Mouse (Mus musculus) bone marrow, adult 2 months (tissue): ENCODE results near the gene Zfp36l2. TPM values are rescaled to one million over a fixed set of nuclear protein-coding genes. Genes with fewer than 3 reads are reported as not detected.

Experiments used
- H3K27ac ChIP-seq: fragments of 200-500 bp; 2 replicates; pipeline ENCODE4 v1.5.1; 2012; ENCODE audit warnings: low read depth, mild to moderate bottlenecking, control low read depth, inconsistent platforms, low read length; ENCODE audit not compliant: control insufficient read depth, poor library complexity, insufficient read depth
- H3K4me1 ChIP-seq: fragments of 200-500 bp; 2 replicates; pipeline ENCODE4 v1.6.1; 2011; ENCODE audit warnings: low read length; ENCODE audit not compliant: control insufficient read depth, insufficient read depth
- H3K4me3 ChIP-seq: fragments of 200-500 bp; replicated peaks from 2 replicates; pipeline ENCODE3; 2011; ENCODE audit warnings: mild to moderate bottlenecking, low read depth, low read length, control low read depth; ENCODE audit not compliant: control insufficient read depth
- CTCF ChIP-seq: fragments of 200-500 bp; IDR thresholded peaks from 2 replicates; pipeline ENCODE4 v1.5.1; 2011; ENCODE audit warnings: low read length, control low read depth; ENCODE audit not compliant: control insufficient read depth, insufficient read depth
- POLR2A ChIP-seq: fragments of 200-500 bp; IDR thresholded peaks from 2 replicates; pipeline ENCODE4 v1.6.1; 2011; ENCODE audit warnings: low read depth, mild to moderate bottlenecking, control low read depth, low read length, borderline replicate concordance; ENCODE audit not compliant: control insufficient read depth
- WGBS: fragments of 180-500 bp; shearing (Covaris S2); methylation state at CpG from one replicate; pipeline ENCODE4 v1.1.7; 2018; 5-methylcytosine and 5-hydroxymethylcytosine counted together
- polyA plus RNA-seq: library from polyadenylated mRNA; stranded (reverse); fragments of >200 nt; gene quantifications from 2 replicates; pipeline ENCODE4 v1.2.4, GENCODE M21; 2011; ENCODE audit warnings: low replicate concordance; ENCODE audit not compliant: missing spikeins, insufficient read depth, insufficient read length

Zfp36l2 gene
- polyA plus RNA-seq, 1 experiment, result 74.0 TPM

DNA sequence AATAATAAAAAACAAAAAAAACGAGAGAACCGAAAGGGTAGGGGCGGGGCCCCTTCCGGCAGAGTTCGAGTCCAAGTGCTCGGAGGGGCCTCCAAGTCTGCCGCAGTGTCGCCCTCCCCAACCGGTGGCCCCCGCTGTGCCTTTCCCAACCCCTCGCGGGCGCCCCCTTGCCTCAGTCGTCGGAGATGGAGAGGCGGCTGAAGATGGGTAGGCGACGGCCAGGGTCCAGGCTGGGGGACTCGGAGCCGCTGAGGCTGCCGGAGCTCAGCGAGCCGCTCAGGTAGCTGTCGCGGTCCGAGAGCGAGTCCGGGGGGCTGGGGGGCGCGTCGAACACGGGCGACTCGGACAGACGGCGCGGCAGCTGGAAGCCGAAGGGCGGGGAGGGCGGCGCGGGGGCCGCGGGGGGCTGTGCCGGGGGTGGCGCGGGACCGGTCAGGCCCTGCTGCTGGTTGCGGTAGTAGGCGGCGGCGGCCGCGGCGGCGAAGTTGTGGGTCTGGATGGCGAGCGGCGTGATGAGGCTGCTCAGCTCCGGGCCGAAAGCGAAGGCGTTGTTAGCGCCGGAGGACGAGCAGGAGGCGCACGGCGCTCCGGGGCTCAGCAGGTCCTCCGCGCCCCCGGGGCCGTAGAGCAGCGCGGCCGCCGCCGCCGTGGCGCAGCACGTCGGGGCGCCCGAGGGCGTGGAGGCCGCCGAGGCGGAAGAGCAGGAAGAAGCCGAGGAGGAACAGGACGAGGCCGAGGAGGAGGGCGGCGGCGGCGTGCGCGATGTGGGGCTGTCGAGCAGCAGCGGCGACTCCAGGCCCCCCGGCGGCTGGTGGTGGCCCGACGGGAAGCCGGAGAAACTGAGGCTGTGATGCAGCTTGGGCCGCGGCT is 1.9 kb downstream of the Zfp36l2 start:
- H3K4me1 ChIP-seq, result peaks cover 7% of the 10 kb centered on the region; the same call in 1 of the 2 replicates
- peak overlapping the region; percentile 97 for H3K27ac ChIP-seq
- WGBS, result under 1% methylated on average over 108 of the region's 108 CpGs
- peak; percentile 12; the same call in 1 of the 2 replicates for TF ChIP-seq CTCF
- TF ChIP-seq POLR2A, result no peak
- H3K4me3 ChIP-seq, result peak overlapping the region; percentile 74

DNA sequence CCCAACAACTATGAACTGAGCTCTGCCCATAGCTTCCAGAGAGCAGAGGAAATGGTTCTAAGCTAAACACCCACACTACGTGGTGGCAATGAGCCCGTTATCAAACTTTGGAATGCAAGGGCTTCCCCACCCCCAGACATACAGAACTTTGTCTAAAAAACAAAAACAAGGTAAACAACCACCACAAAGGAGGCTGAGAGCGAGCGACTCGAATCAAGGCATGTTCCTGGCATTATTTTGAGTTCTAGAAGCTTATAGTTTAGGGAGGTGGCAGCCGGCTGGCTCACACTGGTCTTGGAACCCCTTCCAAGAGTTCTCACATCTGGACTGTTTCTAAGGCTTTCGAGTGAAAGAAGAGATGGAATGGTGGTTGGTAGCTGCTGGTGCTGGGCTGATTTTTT is 2.7 kb downstream of the Zfp36l2 start:
- peaks cover 5% of the 10 kb centered on the region; the same call in 1 of the 2 replicates for H3K4me1 ChIP-seq
- under 1% methylated on average over 7 of the region's 7 CpGs for WGBS
- peak overlapping the region; percentile 93 for H3K27ac ChIP-seq
- TF ChIP-seq CTCF (no peak), POLR2A (no peak)
- H3K4me3 ChIP-seq, result peak overlapping the region; percentile 74

DNA sequence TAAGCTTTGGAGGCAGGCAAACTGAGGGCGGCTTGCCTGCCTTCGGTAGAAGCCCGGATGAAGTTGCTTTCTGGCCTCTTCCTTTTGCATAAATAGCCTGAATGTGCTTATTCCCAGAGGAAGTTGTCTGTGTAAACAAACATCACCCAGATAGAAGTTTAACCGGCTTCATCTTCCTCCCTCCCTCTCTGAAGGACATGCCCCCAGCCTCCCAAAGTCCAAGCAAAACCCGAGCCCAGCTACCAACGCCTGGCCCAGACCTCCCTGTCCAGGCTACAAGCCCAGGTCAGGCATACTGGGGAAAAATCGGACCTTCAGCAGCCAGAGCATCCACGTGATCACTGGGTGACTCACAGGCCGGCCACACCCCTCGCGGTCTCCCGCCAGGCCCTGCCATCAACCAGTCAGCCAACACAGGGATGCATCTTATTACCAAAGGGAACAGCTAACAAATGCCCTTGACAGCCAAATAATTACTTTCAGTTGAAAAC is 4.4 kb downstream of the Zfp36l2 start:
- TF ChIP-seq POLR2A (peak; percentile 88), CTCF (no peak)
- peak overlapping the region; percentile 97 for H3K27ac ChIP-seq
- peak overlapping the region; percentile 53 for H3K4me3 ChIP-seq
- 2% methylated on average over 12 of the region's 12 CpGs for WGBS
- H3K4me1 ChIP-seq, result peaks cover 4% of the 10 kb centered on the region; the same call in 1 of the 2 replicates

DNA sequence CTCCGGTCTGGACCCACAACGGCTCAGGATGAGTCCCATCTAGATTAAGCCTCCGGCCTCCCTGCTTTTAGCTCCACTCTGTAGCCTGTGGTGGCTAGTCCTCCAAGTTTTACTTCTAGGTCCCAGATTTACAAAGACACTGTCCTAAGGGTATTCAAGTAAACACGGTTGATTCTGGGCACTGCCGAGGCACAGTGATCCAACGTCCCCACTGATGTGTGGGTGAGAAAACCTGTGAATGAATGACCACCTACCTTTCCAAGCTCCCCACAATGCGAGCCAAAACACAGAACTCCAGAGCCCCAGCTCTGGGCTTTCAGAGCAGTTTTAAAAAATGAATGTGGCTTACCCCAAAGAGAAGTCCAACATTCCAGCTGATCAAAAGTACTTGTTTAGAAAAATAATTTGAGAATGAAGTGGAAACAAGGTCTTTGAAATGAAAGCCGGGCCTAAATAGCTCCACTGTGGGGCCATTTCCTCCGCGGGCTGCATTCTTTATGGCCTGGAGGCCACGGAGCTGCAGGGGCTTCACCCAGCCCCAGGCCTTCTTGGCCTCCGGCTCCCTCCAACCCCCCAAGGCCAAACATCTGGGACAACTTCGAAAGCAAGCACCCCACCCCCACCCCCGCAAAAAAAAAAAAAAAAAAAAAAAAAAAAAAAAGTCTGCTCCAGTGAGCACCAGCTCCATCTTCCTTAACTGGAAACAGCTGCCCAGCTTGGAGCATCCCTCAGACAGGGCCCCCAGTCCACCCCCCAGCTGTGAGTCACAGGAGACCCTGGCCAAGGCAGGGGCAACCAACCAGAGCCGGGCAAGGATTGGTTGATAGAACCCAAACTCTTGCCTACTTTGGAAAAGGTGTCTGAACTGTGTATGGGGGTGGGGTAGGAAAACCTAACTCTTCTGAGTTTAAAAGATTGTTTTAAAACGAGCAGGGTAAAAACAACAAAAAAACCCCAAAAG is 5.2 kb downstream of the Zfp36l2 start:
- 2% methylated on average over 16 of the region's 16 CpGs for WGBS
- TF ChIP-seq POLR2A (peak; percentile 27; the same call in 1 of the 2 replicates), CTCF (0 out of 2 replicates have a peak, but pooled peaks have one; percentile 2)
- H3K4me1 ChIP-seq, result peaks cover 5% of the 10 kb centered on the region; the same call in 1 of the 2 replicates
- H3K4me3 ChIP-seq, result peak overlapping the region; percentile 78
- peak overlapping the region; percentile 97 for H3K27ac ChIP-seq

DNA sequence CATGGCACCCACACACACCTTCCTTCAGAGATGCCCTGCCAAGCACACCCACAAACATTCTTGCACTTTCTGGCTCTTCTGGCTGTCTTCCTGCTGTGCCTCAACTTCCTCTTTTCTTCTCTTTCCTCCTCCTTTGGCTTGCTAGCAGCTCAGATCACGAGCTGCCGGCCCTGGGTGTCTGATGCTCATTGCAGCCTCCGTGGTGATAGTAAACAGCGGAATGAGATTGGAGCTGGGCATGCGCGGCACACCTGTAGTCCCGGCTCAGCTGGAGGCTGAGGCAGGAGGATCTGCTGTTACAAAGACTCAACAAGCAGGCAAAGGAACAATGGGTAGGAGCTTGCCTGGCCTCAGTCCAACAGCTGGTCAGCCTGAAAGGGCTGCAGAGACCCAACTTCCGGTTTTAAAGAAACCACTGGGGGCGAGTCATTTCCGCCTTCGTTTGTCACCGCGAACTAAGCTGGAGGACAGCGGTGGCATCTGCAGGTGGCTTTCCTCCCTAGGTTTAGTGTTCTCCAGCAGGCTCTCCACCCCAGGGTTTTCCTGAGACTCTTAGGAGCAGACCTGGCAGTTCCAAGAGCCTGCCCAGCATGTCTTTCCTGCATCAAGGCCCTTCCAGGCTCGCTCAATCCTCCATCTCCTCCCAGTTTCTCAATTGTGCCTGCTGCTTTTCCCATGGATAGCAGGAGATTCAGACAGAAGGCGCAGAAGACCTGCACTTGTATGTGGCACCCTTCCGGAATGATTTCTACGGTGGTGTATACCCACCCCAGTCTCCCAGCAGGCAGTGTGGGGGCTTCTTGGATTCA is 6.0 kb downstream of the Zfp36l2 start:
- peaks cover 8% of the 10 kb centered on the region for H3K4me1 ChIP-seq
- H3K4me3 ChIP-seq, result peak overlapping the region; percentile 78
- no peak for TF ChIP-seq CTCF
- peak; percentile 66; the same call in 1 of the 2 replicates for TF ChIP-seq POLR2A
- 2% methylated on average over 18 of the region's 18 CpGs for WGBS
- H3K27ac ChIP-seq, result peak overlapping the region; percentile 97

DNA sequence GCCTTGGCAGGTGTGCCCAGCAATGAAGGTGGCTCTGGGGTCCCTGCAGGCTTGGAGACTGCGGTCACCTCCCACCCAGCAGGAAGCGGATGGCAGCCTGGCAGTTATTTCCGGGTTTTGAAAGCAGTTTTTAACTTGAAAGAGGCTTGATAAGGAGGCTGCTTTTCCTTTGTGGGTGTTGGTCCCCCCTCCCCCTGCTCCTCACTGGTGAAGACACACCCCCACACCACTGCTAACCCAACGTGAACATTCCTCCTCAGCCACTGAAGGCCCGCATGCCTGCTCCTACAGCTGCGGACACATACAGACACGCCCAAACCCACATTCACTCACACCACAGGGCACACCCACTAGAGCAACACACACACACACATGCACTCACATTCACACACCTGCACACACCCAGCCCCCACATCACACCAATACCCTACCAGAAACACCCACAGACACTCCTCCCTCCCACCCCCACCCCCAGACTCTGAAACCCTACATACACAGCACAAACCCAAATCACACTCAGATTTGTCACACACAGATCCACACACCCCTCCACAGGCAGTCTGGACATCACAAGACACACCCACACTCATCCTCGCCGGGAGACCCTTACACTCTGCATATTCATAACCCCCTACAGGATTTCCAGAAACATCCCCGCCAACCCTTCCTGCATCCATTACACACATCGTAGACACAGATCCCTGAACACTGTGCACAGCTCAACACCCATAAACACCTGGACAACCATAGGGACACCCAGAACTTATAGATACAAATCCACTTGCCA is 6.8 kb downstream of the Zfp36l2 start:
- under 1% methylated on average over 11 of the region's 11 CpGs for WGBS
- peak; percentile 13; the same call in 1 of the 2 replicates for TF ChIP-seq CTCF
- peak; percentile 62 for TF ChIP-seq POLR2A
- peaks cover 8% of the 10 kb centered on the region for H3K4me1 ChIP-seq

More for the DNA sequence above, 6.8 kb downstream of the Zfp36l2 start:
- Histone ChIP-seq H3K27ac (peak overlapping the region; percentile 97), H3K4me3 (peak overlapping the region; percentile 78)
